Mouse (Mus musculus) lung, embryonic 15.5 days (tissue): ENCODE results near the gene Zmynd12. TPM values are rescaled to one million over a fixed set of nuclear protein-coding genes. Genes with fewer than 3 reads are reported as not detected.
A peak's percentile ranks its signal among the peaks of the same experiment; 100 is the strongest.

ENCODE experiments used
- ATAC-seq: fragments of 200-750 bp; cut with Nextera tagmentation; 2 replicates; pipeline ENCODE4 v1.8.0; 2017; ENCODE audit warnings: moderate number of reproducible peaks, borderline replicate concordance; ENCODE audit not compliant: low FRiP score, low TSS enrichment; ENCODE audit errors: extremely low read depth
- H3K27ac ChIP-seq: fragments of 300-500 bp; sonication (generic); 2 replicates; pipeline ENCODE4 v1.5.1; 2015; ENCODE audit warnings: moderate library complexity, mild to moderate bottlenecking, inconsistent platforms
- H3K27me3 ChIP-seq: fragments of 300-500 bp; sonication (generic); 2 replicates; pipeline ENCODE4 v1.6.1; 2015; ENCODE audit warnings: inconsistent platforms
- H3K36me3 ChIP-seq: fragments of 300-500 bp; sonication (generic); 2 replicates; pipeline ENCODE4 v1.6.1; 2015; ENCODE audit warnings: inconsistent platforms
- H3K4me1 ChIP-seq: fragments of 300-500 bp; sonication (generic); 2 replicates; pipeline ENCODE4 v1.6.1; 2015; ENCODE audit warnings: inconsistent platforms
- H3K4me2 ChIP-seq: fragments of 300-500 bp; sonication (generic); 2 replicates; pipeline ENCODE4 v1.6.1; 2015; ENCODE audit warnings: inconsistent platforms, mild to moderate bottlenecking, moderate library complexity
- H3K4me3 ChIP-seq: fragments of 300-500 bp; sonication (generic); 2 replicates; pipeline ENCODE4 v1.5.1; 2015; ENCODE audit warnings: mild to moderate bottlenecking, inconsistent platforms
- H3K9ac ChIP-seq: fragments of 300-500 bp; sonication (generic); 2 replicates; pipeline ENCODE4 v1.6.1; 2015; ENCODE audit warnings: inconsistent platforms
- H3K9me3 ChIP-seq: fragments of 300-500 bp; sonication (generic); 2 replicates; pipeline ENCODE4 v1.6.1; 2016; ENCODE audit warnings: inconsistent platforms
- WGBS: fragments of 180-500 bp; shearing (Covaris S2); methylation state at CpG from one replicate; pipeline ENCODE4 v1.1.7; 2015; 5-methylcytosine and 5-hydroxymethylcytosine counted together
- polyA plus RNA-seq: library from polyadenylated mRNA; unstranded; fragments of >200 nt; fragmentation: Nextera tagmentation; extraction: Ambion mirVana; gene quantifications from 2 replicates; pipeline ENCODE4 v1.2.1, GENCODE M21; 2015

Gene Zmynd12
- polyA plus RNA-seq, 1 experiment from 2014 or later = 0.59 TPM

- H3K27me3 ChIP-seq = no peaks in the 10 kb centered on the region
- H3K9ac ChIP-seq = no peak overlapping the region
- ATAC-seq = no peak
- H3K36me3 ChIP-seq = no peaks in the 10 kb centered on the region
- no peak overlapping the region for H3K4me3 ChIP-seq
- no peak overlapping the region for H3K27ac ChIP-seq
- H3K4me2 ChIP-seq = no peak overlapping the region
- 43% methylated on average over 5 of the region's 5 CpGs for WGBS
- H3K4me1 ChIP-seq = no peaks in the 10 kb centered on the region
- H3K9me3 ChIP-seq = no peaks in the 10 kb centered on the region
Measured at GRCm38 (mm10) chr4:119453128-119453527, 30.5 kb downstream of the Zmynd12 start.

- no peak overlapping the region for H3K27ac ChIP-seq
- WGBS = 8% methylated on average over 6 of the region's 6 CpGs
- no peaks in the 10 kb centered on the region for H3K27me3 ChIP-seq
- H3K4me1 ChIP-seq = no peaks in the 10 kb centered on the region
- H3K4me2 ChIP-seq = 0 out of 2 replicates have a peak overlapping the region, but pooled peaks have one; percentile 7
- H3K36me3 ChIP-seq = no peaks in the 10 kb centered on the region
- no peak overlapping the region for H3K4me3 ChIP-seq
- H3K9me3 ChIP-seq = no peaks in the 10 kb centered on the region
- no peak overlapping the region for H3K9ac ChIP-seq
- ATAC-seq = peak; percentile 84
Measured at GRCm38 (mm10) chr4:119453533-119453932, 30.9 kb downstream of the Zmynd12 start.

GRCm38 (mm10) chr4:119460296-119460695, 37.7 kb downstream of the Zmynd12 start:
- Histone ChIP-seq H3K9me3 (no peaks in the 10 kb centered on the region), H3K27me3 (no peaks in the 10 kb centered on the region), H3K4me3 (no peak overlapping the region), H3K9ac (no peak overlapping the region), H3K36me3 (no peaks in the 10 kb centered on the region), H3K4me2 (no peak overlapping the region), H3K4me1 (peaks cover 27% of the 10 kb centered on the region), H3K27ac (peak overlapping the region; percentile 69)
- 0 out of 2 replicates have a peak, but pooled peaks have one; percentile 4 for ATAC-seq
- WGBS = 51% methylated on average over 5 of the region's 5 CpGs

GRCm38 (mm10) chr4:119460728-119461141, 38.1 kb downstream of the Zmynd12 start:
- ATAC-seq = peak; percentile 83
- H3K9me3 ChIP-seq = no peaks in the 10 kb centered on the region
- no peaks in the 10 kb centered on the region for H3K27me3 ChIP-seq
- H3K4me2 ChIP-seq = peak overlapping the region; percentile 17; the same call in 1 of the 2 replicates
- no peaks in the 10 kb centered on the region for H3K36me3 ChIP-seq
- 34% methylated on average over 8 of the region's 8 CpGs for WGBS
- no peak overlapping the region for H3K4me3 ChIP-seq
- H3K27ac ChIP-seq = peak overlapping the region; percentile 75
- peaks cover 27% of the 10 kb centered on the region for H3K4me1 ChIP-seq
- no peak overlapping the region for H3K9ac ChIP-seq

GRCm38 (mm10) chr4:119462457-119462856, 39.8 kb downstream of the Zmynd12 start:
- Histone ChIP-seq H3K36me3 (no peaks in the 10 kb centered on the region), H3K4me2 (no peak overlapping the region), H3K9ac (no peak overlapping the region), H3K27me3 (no peaks in the 10 kb centered on the region), H3K27ac (peak overlapping the region; percentile 60; the same call in 1 of the 2 replicates), H3K4me1 (peaks cover 27% of the 10 kb centered on the region), H3K9me3 (no peaks in the 10 kb centered on the region), H3K4me3 (no peak overlapping the region)
- no peak for ATAC-seq
- WGBS = 68% methylated on average over 3 of the region's 3 CpGs

GRCm38 (mm10) chr4:119462858-119463755, 40.5 kb downstream of the Zmynd12 start:
- peak overlapping the region; percentile 2; the same call in 1 of the 2 replicates for H3K4me2 ChIP-seq
- no peak overlapping the region for H3K4me3 ChIP-seq
- WGBS = 24% methylated on average over 11 of the region's 11 CpGs
- peak; percentile 81 for ATAC-seq
- H3K27ac ChIP-seq = peak overlapping the region; percentile 60; the same call in 1 of the 2 replicates
- H3K27me3 ChIP-seq = no peaks in the 10 kb centered on the region
- no peaks in the 10 kb centered on the region for H3K36me3 ChIP-seq
- peaks cover 27% of the 10 kb centered on the region for H3K4me1 ChIP-seq
- H3K9me3 ChIP-seq = no peaks in the 10 kb centered on the region
- no peak overlapping the region for H3K9ac ChIP-seq

GRCm38 (mm10) chr4:119463756-119464419, 41.3 kb downstream of the Zmynd12 start:
- Histone ChIP-seq H3K27me3 (no peaks in the 10 kb centered on the region), H3K27ac (no peak overlapping the region), H3K4me1 (peaks cover 27% of the 10 kb centered on the region), H3K36me3 (no peaks in the 10 kb centered on the region), H3K9me3 (no peaks in the 10 kb centered on the region), H3K4me3 (no peak overlapping the region), H3K4me2 (no peak overlapping the region), H3K9ac (no peak overlapping the region)
- WGBS = 67% methylated on average over 13 of the region's 13 CpGs
- no peak for ATAC-seq

GRCm38 (mm10) chr4:119465841-119466240, 43.2 kb downstream of the Zmynd12 start:
- Histone ChIP-seq H3K4me2 (no peak overlapping the region), H3K27ac (no peak overlapping the region), H3K4me3 (no peak overlapping the region), H3K4me1 (peaks cover 27% of the 10 kb centered on the region), H3K36me3 (no peaks in the 10 kb centered on the region), H3K9me3 (no peaks in the 10 kb centered on the region), H3K27me3 (no peaks in the 10 kb centered on the region), H3K9ac (no peak overlapping the region)
- 84% methylated on average over 5 of the region's 5 CpGs for WGBS
- ATAC-seq = no peak

- 78% methylated on average over 16 of the region's 16 CpGs for WGBS
- peaks cover 13% of the 10 kb centered on the region for H3K4me1 ChIP-seq
- H3K27me3 ChIP-seq = no peaks in the 10 kb centered on the region
- no peak overlapping the region for H3K4me3 ChIP-seq
- no peak overlapping the region for H3K27ac ChIP-seq
- no peaks in the 10 kb centered on the region for H3K9me3 ChIP-seq
- ATAC-seq = no peak
- no peaks in the 10 kb centered on the region for H3K36me3 ChIP-seq
- no peak overlapping the region for H3K4me2 ChIP-seq
- no peak overlapping the region for H3K9ac ChIP-seq
Measured at GRCm38 (mm10) chr4:119467720-119468380, 45.2 kb downstream of the Zmynd12 start.

- H3K4me1 ChIP-seq = no peaks in the 10 kb centered on the region; the same call in 1 of the 2 replicates
- no peaks in the 10 kb centered on the region for H3K27me3 ChIP-seq
- H3K36me3 ChIP-seq = no peaks in the 10 kb centered on the region
- no peaks in the 10 kb centered on the region for H3K9me3 ChIP-seq
- no peak overlapping the region for H3K9ac ChIP-seq
- no peak for ATAC-seq
- no peak overlapping the region for H3K4me3 ChIP-seq
- H3K4me2 ChIP-seq = no peak overlapping the region
- H3K27ac ChIP-seq = no peak overlapping the region
- WGBS = 46% methylated on average over 9 of the region's 9 CpGs
Measured at GRCm38 (mm10) chr4:119472545-119472944, 49.9 kb downstream of the Zmynd12 start.

- Histone ChIP-seq H3K4me1 (no peaks in the 10 kb centered on the region; the same call in 1 of the 2 replicates), H3K36me3 (no peaks in the 10 kb centered on the region), H3K9ac (no peak overlapping the region), H3K4me2 (no peak overlapping the region), H3K27me3 (no peaks in the 10 kb centered on the region), H3K9me3 (no peaks in the 10 kb centered on the region), H3K27ac (no peak overlapping the region), H3K4me3 (no peak overlapping the region)
- WGBS = 24% methylated on average over 5 of the region's 5 CpGs
- no peak for ATAC-seq
Measured at GRCm38 (mm10) chr4:119473150-119473549, 50.5 kb downstream of the Zmynd12 start.
